Mouse (Mus musculus) bone marrow macrophage, adult 2 months (primary cell): ENCODE results near the gene Spdef. TPM values are rescaled to one million over a fixed set of nuclear protein-coding genes. Genes with fewer than 3 reads are reported as not detected.

Experiments
- H3K27ac ChIP-seq: 2 replicates; pipeline ENCODE4 v1.5.1; 2012; ENCODE audit warnings: low read depth, low read length; ENCODE audit not compliant: insufficient read depth
- H3K4me1 ChIP-seq: 2 replicates; pipeline ENCODE4 v1.6.1; 2012; ENCODE audit warnings: low read length; ENCODE audit not compliant: control insufficient read depth, insufficient read depth
- H3K4me3 ChIP-seq: 2 replicates; pipeline ENCODE4 v1.5.1; 2012; ENCODE audit warnings: mild to moderate bottlenecking, low read length, moderate library complexity; ENCODE audit not compliant: insufficient read depth
- CTCF ChIP-seq: IDR thresholded peaks from 2 replicates; pipeline ENCODE4 v1.5.1; 2012; ENCODE audit warnings: low read depth, mild to moderate bottlenecking, low read length, moderate library complexity
- POLR2A ChIP-seq: IDR thresholded peaks from 2 replicates; pipeline ENCODE4 v1.6.1; 2012; ENCODE audit warnings: mild to moderate bottlenecking, low read depth, low read length, borderline replicate concordance
- polyA plus RNA-seq: library from polyadenylated mRNA; stranded (reverse); fragments of >200 nt; gene quantifications from 2 replicates; pipeline ENCODE4 v1.2.4, GENCODE M21; 2012; ENCODE audit not compliant: missing spikeins, insufficient read depth, insufficient read length

Spdef gene
- polyA plus RNA-seq, 1 experiment: not detected

DNA sequence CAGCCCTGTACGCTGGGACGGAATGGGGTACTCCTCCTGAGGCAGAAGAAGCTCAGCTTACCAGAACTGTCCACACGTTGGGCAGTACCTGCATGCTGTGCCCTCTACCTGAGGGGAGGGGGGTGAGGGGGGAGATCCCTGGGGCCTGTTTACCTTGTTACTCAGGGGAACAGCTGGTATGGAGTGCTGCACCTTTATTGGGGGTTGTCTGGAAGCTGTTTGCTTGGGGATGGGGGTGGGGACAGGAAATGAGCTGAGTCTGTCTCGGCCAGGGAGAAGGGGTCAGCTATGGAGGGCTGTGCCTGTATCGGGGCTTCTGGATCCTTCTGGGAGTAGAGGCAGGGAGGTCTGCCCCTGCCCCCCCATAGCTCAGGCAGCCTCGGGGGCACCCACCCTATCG is 2.2 kb downstream of the Spdef start:
- TF ChIP-seq CTCF (no peak), POLR2A (no peak)
- no peaks in the 10 kb centered on the region for H3K4me1 ChIP-seq

DNA sequence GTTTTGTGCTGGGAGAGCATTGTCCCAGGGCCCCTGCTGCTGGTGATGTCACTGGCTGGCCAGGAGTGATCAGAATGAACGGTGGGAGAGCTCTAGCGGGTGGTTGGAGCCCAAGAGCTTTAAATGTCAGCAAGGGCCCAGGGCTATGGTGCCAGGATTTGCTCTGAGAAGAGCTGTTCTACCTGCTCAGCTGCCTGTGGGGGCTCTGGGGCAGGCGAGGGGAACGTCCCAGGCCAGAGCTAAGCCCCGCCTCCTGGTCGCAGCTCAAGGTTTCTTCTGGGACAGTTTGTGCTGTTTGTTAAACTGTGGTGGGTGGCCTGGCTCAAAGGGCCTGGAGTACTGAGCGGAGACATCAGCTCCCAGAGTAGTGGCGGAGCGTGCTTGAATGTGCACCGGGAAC is 3.3 kb downstream of the Spdef start:
- Histone ChIP-seq H3K4me3 (no peak overlapping the region), H3K4me1 (no peaks in the 10 kb centered on the region), H3K27ac (no peak overlapping the region)
- TF ChIP-seq POLR2A: no peak

More for the DNA sequence above, 2.2 kb downstream of the Spdef start:
- H3K27ac ChIP-seq: no peak overlapping the region
- H3K4me3 ChIP-seq: no peak overlapping the region

DNA sequence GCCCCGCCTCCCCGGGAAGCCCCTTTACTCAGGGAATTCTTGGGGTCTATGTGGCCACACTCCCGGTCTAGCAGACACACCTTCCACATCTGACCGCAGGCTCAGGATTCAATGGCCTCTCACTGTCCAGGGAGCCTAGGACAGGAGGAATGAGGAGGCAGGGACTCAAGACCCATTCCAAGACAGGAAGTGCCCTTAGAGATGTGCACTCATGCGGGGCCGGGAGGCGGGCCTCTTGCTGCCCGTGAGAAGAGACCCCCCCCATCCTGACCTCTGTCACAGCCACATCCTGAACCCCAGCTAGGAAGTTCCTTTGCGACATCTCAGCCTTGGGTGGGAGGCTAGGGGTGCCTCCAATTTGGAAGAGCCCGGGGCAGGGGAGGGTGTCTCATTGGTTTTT is 3.7 kb downstream of the Spdef start:
- Histone ChIP-seq H3K4me1 (no peaks in the 10 kb centered on the region), H3K4me3 (no peak overlapping the region), H3K27ac (no peak overlapping the region)
- TF ChIP-seq CTCF (no peak), POLR2A (no peak)

DNA sequence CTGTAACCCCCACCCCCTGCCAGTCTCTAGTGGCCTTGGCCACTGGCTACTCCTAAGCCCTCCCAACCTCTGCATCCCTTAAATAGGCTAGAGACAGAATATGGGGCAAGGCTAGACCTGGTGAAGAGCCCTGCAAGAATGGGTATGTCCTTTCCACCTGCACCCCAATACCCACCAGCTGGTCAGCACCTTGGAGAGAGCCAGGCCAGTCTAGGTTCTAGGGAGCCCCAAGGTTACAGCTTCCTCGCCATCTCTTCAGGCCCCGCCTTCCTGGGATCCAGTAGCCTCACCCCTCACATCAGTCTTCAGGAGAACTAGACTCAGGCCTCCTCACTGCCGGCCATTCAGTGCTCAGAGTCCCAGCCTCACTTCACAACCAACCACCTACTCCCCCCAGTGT is 4.4 kb downstream of the Spdef start:
- TF ChIP-seq CTCF: no peak
- TF ChIP-seq POLR2A: no peak
- Histone ChIP-seq H3K4me3 (no peak overlapping the region), H3K4me1 (no peaks in the 10 kb centered on the region), H3K27ac (no peak overlapping the region)

DNA sequence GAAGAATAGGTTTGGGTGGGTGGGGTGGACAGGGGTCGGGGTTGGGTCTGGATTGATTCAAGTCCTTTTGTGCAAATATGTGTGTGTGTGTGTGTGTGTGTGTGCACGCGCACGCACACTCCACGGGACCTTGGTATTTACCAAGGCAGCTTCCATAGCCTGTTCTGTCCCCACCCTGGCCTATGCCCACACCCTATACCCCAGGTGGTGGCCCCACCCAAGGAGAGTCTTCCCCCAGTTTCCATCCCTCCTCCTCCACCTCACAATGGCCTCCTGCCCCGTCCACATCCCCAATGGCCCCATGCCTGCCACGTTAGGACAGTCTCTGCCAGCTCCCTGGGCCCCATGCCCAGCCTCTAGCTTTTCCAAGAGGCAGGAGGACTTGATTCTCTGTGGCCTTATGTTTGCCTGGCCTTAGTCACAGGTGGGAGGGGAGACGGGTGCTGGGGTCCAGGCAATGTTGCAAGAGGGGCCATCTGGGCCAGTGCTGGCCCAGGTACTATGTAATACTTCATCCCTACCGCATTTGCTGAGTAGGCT is 7.6 kb downstream of the Spdef start:
- Histone ChIP-seq H3K27ac (no peak overlapping the region), H3K4me3 (no peak overlapping the region), H3K4me1 (no peaks in the 10 kb centered on the region)
- TF ChIP-seq POLR2A (no peak), CTCF (no peak)

DNA sequence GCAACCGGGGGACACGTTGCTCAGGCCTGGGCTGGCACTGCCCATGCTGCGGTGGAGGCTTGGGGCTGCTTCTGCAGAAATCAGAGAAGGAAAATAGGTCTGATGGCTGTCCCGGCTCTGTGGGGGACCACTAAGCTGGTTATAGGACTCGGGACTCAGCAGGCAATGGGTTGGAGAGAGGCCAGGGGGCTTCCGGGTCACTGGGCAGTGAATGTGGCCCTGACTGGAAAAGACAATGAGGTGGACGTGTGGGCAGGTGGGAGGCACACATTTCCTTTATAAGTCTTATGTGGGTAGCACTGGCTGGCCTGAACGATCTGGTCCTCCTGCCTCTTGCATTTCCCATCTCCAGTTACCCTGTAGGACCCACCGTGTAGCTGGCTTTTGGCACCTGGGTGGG is 8.4 kb downstream of the Spdef start:
- Histone ChIP-seq H3K4me3 (no peak overlapping the region), H3K27ac (no peak overlapping the region), H3K4me1 (no peaks in the 10 kb centered on the region)
- TF ChIP-seq POLR2A: no peak
- no peak for TF ChIP-seq CTCF

DNA sequence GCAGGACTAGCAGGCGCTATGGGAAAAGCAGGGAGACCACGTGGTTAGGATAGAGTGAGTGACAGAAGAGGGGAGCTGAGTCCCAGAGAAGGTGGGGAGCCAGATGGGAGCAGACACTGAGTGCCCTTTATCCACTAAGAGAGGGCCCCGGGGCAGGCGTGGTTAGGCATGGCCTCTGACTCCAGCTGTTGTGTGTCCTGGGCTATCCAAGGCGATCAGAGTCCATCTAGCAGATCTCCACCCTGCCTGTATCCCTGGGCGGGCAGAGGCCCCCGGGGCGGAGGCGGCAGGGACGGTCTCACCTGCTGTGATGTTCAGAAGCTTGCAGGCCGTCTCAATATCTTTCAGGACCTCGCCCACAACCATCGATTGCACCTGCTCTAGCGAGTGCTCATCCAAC is 9.1 kb downstream of the Spdef start:
- TF ChIP-seq POLR2A (no peak), CTCF (no peak)
- Histone ChIP-seq H3K4me3 (no peak overlapping the region), H3K27ac (no peak overlapping the region)

DNA sequence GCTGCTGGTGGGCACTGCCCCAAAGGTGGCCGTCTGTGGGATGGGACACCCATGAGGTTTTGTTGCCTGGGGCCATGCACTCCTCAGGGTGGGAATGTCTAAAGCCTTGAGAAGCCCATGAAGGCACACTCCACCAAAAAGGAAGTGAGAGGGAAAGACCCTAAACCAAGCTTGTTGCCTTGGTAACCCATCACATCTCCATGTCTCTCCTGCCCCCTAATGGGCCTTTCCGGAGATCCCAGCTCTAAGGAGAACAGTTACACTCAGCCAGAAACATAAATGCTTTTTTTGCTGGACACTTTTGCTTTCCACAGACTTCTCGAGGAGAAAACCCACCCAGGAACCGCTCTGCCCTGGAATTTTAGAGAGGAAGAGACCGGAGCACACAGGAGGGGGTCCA is 10.5 kb downstream of the Spdef start:
- Histone ChIP-seq H3K4me3 (no peak overlapping the region), H3K4me1 (no peaks in the 10 kb centered on the region), H3K27ac (no peak overlapping the region)
- TF ChIP-seq CTCF (no peak), POLR2A (no peak)

More for the DNA sequence above, 9.1 kb downstream of the Spdef start:
- H3K4me1 ChIP-seq: no peaks in the 10 kb centered on the region

DNA sequence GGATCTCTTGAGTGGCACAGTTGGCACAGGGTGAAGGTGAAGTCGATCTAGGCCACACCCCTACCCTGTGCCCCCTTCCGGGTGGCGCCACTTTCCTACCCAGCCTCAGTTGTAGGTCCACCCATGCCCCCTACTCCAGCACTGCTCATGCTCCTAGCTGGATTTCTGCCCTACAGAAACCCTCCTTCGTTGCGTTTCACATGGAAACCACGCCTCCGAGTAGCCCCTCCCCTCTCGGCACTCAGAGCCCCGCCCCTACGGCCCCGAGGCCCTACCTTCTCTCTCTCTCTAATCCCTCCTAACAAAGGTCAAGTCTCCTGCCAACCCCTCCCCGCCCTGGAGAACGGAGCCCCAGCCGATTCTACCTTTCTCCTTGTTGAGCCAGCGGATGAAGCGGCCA is 12.0 kb downstream of the Spdef start:
- TF ChIP-seq CTCF (no peak), POLR2A (no peak)
- H3K27ac ChIP-seq: no peak overlapping the region
- no peaks in the 10 kb centered on the region for H3K4me1 ChIP-seq
- H3K4me3 ChIP-seq: no peak overlapping the region; the same call in 1 of the 2 replicates

DNA sequence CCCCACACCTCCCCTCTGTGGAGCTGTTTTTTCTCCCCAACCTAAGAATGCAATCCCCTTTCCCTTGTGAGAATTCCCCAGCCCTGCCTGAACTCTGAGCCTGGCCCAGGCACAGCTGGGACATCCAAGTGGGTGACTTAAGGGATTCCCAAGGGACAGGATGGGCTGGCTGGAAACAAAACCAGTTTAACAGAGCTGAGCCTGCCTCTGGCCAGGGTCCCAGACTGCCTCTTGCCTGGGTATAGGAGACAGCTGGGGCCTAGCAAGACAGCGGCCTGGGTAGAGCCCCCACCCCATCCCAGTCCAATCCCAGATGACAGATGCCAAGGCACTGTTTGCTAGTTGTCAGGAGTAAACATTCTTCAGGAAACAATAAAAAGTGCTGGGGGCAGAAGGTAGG is 15.9 kb downstream of the Spdef start:
- no peak overlapping the region for H3K4me3 ChIP-seq
- TF ChIP-seq CTCF (no peak), POLR2A (no peak)
- no peak overlapping the region for H3K27ac ChIP-seq

DNA sequence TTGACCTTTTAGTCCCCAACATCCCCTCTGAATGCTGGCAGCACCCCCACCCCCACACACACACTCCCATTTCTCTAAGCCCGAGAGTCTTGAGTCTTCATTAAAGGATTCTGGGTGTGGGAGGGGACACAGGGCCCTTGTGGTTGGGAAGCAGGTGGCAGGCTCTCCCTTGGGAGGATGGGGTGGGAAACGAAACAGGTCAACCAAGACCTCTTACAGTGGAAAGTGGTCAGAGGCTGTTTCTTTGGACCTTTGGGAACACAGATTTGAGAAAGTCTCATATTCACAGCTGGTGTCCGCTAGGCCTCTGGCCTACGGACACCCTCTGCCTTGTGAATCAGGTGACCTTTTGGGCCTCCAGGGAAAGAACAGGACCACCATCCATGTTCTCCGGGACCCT is 19.1 kb downstream of the Spdef start:
- Histone ChIP-seq H3K27ac (no peak overlapping the region), H3K4me3 (no peak overlapping the region), H3K4me1 (peaks cover 3% of the 10 kb centered on the region; the same call in 1 of the 2 replicates)
- TF ChIP-seq POLR2A (no peak), CTCF (no peak)

More for the DNA sequence above, 15.9 kb downstream of the Spdef start:
- H3K4me1 ChIP-seq: no peaks in the 10 kb centered on the region; the same call in 1 of the 2 replicates
